Mouse (Mus musculus) hindbrain, embryonic 12.5 days (tissue): ENCODE measurements around the gene Vars. TPM values are rescaled to one million over a fixed set of nuclear protein-coding genes. Genes with fewer than 3 reads are reported as not detected.
A peak's percentile ranks its signal among the peaks of the same experiment; 100 is the strongest.
"Not testable (repeated sequence)": the region's sequence is repeated elsewhere in the genome, so short reads cannot be mapped to it uniquely, and the experiment has no call there.

ENCODE experiments used
- ATAC-seq: fragments of 200-750 bp; cut with Nextera tagmentation; 2 replicates; pipeline ENCODE4 v1.8.0; 2017; ENCODE audit warnings: moderate TSS enrichment; ENCODE audit not compliant: low FRiP score
- H3K27ac ChIP-seq: fragments of 300-500 bp; sonication (generic); 2 replicates; pipeline ENCODE4 v1.5.1; 2016; ENCODE audit warnings: mild to moderate bottlenecking
- H3K27me3 ChIP-seq: fragments of 300-500 bp; sonication (generic); 2 replicates; pipeline ENCODE4 v1.6.1; 2016; ENCODE audit warnings: mild to moderate bottlenecking
- H3K36me3 ChIP-seq: fragments of 300-500 bp; sonication (generic); 2 replicates; pipeline ENCODE4 v1.6.1; 2016; ENCODE audit warnings: mild to moderate bottlenecking
- H3K4me1 ChIP-seq: fragments of 300-500 bp; sonication (generic); 2 replicates; pipeline ENCODE4 v1.6.1; 2016
- H3K4me2 ChIP-seq: fragments of 300-500 bp; sonication (generic); replicated peaks from 2 replicates; pipeline ENCODE4 v1.6.1; 2016; ENCODE audit warnings: mild to moderate bottlenecking
- H3K4me3 ChIP-seq: fragments of 300-500 bp; sonication (generic); 2 replicates; pipeline ENCODE4 v1.5.1; 2016; ENCODE audit warnings: mild to moderate bottlenecking
- H3K9ac ChIP-seq: fragments of 300-500 bp; sonication (generic); 2 replicates; pipeline ENCODE4 v1.6.1; 2016; ENCODE audit warnings: mild to moderate bottlenecking, moderate library complexity
- H3K9me3 ChIP-seq: fragments of 300-500 bp; sonication (generic); replicated peaks from 2 replicates; pipeline ENCODE4 v1.6.1; 2016; ENCODE audit warnings: mild to moderate bottlenecking
- whole genome bisulfite sequencing: fragments of 180-500 bp; shearing (Covaris S2); methylation state at CpG from one replicate; pipeline ENCODE4 v1.1.7; 2016; 5-methylcytosine and 5-hydroxymethylcytosine counted together
- polyA plus RNA-seq: library from polyadenylated mRNA; unstranded; fragments of >200 nt; fragmentation: Nextera tagmentation; extraction: Ambion mirVana; gene quantifications from 2 replicates; pipeline ENCODE4 v1.2.1, GENCODE M21; 2016

Vars gene
- polyA plus RNA-seq = 109 and 110 TPM in 2 replicates

DNA sequence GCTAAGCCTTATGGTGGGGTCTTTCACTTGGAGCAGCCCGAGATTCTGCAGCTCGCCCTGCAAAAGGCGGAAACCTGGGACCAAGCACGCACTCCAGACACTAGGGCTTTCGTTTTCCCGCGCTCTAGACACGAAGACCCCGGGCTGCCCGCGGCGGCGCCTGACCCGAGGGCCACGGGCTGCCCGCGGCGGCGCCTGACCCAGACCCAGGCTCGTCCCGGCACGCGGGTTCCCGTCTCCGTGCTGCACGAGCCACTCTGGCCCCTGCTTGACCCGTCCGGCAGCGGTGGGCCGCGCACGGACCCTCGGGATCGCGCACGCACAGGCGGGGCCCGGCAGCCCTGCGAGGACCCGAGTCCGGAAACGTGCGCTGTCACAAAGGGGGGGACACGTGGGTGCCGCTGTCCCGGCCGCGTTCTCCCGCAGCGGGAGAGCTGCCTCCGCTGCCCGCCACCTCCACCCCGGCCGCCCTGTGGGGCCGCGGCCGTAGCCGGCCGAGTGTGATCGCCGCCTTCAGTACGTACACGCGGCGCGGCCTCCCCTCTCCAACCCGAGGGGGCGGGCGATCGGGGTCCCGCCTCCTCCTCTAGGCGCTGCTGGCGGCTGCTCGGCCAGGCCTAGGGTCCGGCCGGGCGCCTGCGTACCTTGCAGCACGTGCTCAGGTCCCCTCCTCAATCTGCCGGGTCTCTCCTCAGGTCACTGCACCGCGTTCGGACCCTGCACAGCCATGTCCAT, at the start of gene Vars:
Gene Vars (plus strand): TSS at position 271 of the 735 bp plus-strand sequence.
- WGBS = under 1% methylated on average over 76 of the region's 83 CpGs
- Histone ChIP-seq H3K9me3 (no peaks in the 10 kb centered on the region), H3K4me1 (peaks cover 43% of the 10 kb centered on the region), H3K27me3 (no peaks in the 10 kb centered on the region), H3K4me3 (peak within 1 kb of the TSS; percentile 89), H3K36me3 (peaks cover 30% of the 10 kb centered on the region), H3K9ac (peak within 1 kb of the TSS; percentile 96), H3K27ac (peak within 1 kb of the TSS; percentile 92), H3K4me2 (peak within 1 kb of the TSS; percentile 100)
- ATAC-seq = peak; percentile 89

- WGBS = under 1% methylated on average over 29 of the region's 29 CpGs
- peak overlapping the region; percentile 91 for H3K27ac ChIP-seq
- peak overlapping the region; percentile 82 for H3K4me3 ChIP-seq
- H3K4me1 ChIP-seq = peaks cover 13% of the 10 kb centered on the region
- H3K9ac ChIP-seq = peak overlapping the region; percentile 95
- peak overlapping the region; percentile 95 for H3K4me2 ChIP-seq
- no peaks in the 10 kb centered on the region for H3K9me3 ChIP-seq
- no peak; the same call in none of the 2 replicates for ATAC-seq
- H3K27me3 ChIP-seq = peaks cover 17% of the 10 kb centered on the region
- peaks cover 17% of the 10 kb centered on the region for H3K36me3 ChIP-seq
Measured at GRCm38 (mm10) chr17:34951636-34952377, 49.0 kb upstream of the Vars start.

GRCm38 (mm10) chr17:34952378-34953040, 48.3 kb upstream of the Vars start:
- Histone ChIP-seq H3K4me3 (peak overlapping the region; percentile 82), H3K9ac (peak overlapping the region; percentile 95), H3K27ac (peak overlapping the region; percentile 91), H3K9me3 (no peaks in the 10 kb centered on the region), H3K36me3 (peaks cover 17% of the 10 kb centered on the region), H3K4me1 (peaks cover 13% of the 10 kb centered on the region), H3K4me2 (peak overlapping the region; percentile 95), H3K27me3 (peaks cover 20% of the 10 kb centered on the region)
- 0% methylated on average over 23 of the region's 23 CpGs for WGBS
- ATAC-seq = peak; percentile 82

- Histone ChIP-seq H3K36me3 (peaks cover 17% of the 10 kb centered on the region), H3K9ac (no peak overlapping the region), H3K4me1 (peaks cover 13% of the 10 kb centered on the region), H3K4me3 (no peak overlapping the region), H3K27ac (no peak overlapping the region), H3K27me3 (peaks cover 20% of the 10 kb centered on the region), H3K9me3 (no peaks in the 10 kb centered on the region), H3K4me2 (no peak overlapping the region)
- 84% methylated on average over 3 of the region's 3 CpGs for WGBS
- no peak for ATAC-seq
Measured at GRCm38 (mm10) chr17:34953258-34953657, 47.5 kb upstream of the Vars start.

GRCm38 (mm10) chr17:34953904-34954303, 46.9 kb upstream of the Vars start:
- no peak overlapping the region for H3K27ac ChIP-seq
- WGBS = 93% methylated on average over 4 of the region's 4 CpGs
- no peak overlapping the region for H3K4me2 ChIP-seq
- no peak overlapping the region for H3K4me3 ChIP-seq
- no peak overlapping the region for H3K9ac ChIP-seq
- H3K9me3 ChIP-seq = no peaks in the 10 kb centered on the region
- peaks cover 17% of the 10 kb centered on the region for H3K36me3 ChIP-seq
- peaks cover 20% of the 10 kb centered on the region for H3K27me3 ChIP-seq
- peaks cover 13% of the 10 kb centered on the region for H3K4me1 ChIP-seq
- ATAC-seq = no peak

GRCm38 (mm10) chr17:34954831-34955230, 46.0 kb upstream of the Vars start:
- Histone ChIP-seq H3K27ac (no peak overlapping the region), H3K4me3 (no peak overlapping the region), H3K9ac (no peak overlapping the region), H3K4me2 (no peak overlapping the region), H3K36me3 (peaks cover 11% of the 10 kb centered on the region), H3K4me1 (peaks cover 17% of the 10 kb centered on the region), H3K27me3 (peaks cover 20% of the 10 kb centered on the region), H3K9me3 (no peaks in the 10 kb centered on the region)
- no peak for ATAC-seq
- 70% methylated on average over 4 of the region's 4 CpGs for WGBS

- WGBS = 83% methylated on average over 3 of the region's 3 CpGs
- no peak overlapping the region for H3K9ac ChIP-seq
- H3K9me3 ChIP-seq = no peaks in the 10 kb centered on the region
- H3K36me3 ChIP-seq = peaks cover under 1% of the 10 kb centered on the region; the same call in 1 of the 2 replicates
- no peak overlapping the region for H3K4me2 ChIP-seq
- no peak for ATAC-seq
- no peak overlapping the region for H3K27ac ChIP-seq
- H3K4me1 ChIP-seq = peaks cover 11% of the 10 kb centered on the region
- no peak overlapping the region for H3K4me3 ChIP-seq
- H3K27me3 ChIP-seq = peaks cover 26% of the 10 kb centered on the region
Measured at GRCm38 (mm10) chr17:34955884-34956283, 44.9 kb upstream of the Vars start.

- WGBS = 62% methylated on average over 1 of the region's 1 CpGs
- Histone ChIP-seq H3K9ac (no peak overlapping the region), H3K27me3 (peaks cover 30% of the 10 kb centered on the region), H3K36me3 (no peaks in the 10 kb centered on the region), H3K4me1 (peaks cover 9% of the 10 kb centered on the region; the same call in 1 of the 2 replicates), H3K4me2 (no peak overlapping the region), H3K27ac (no peak overlapping the region), H3K4me3 (no peak overlapping the region), H3K9me3 (no peaks in the 10 kb centered on the region)
- ATAC-seq = no peak
Measured at GRCm38 (mm10) chr17:34956340-34956739, 44.4 kb upstream of the Vars start.

DNA sequence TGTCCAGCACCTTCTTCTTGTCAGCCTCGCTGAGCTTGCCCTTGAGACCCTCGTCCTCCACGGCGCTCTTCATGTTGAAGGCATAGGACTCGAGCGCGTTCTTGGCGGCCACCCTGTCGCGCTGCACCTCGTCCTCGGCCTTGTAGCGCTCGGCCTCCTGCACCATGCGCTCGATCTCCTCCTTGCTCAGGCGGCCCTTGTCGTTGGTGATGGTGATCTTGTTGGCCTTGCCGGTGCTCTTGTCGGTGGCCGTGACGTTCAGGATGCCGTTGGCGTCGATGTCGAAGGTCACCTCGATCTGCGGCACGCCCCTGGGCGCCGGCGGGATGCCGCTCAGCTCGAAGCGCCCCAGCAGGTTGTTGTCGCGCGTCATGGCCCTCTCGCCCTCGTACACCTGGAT, 43.5 kb upstream of the Vars start:
- whole genome bisulfite sequencing = 16% methylated on average over 30 of the region's 40 CpGs
- H3K27ac ChIP-seq, H3K4me2 ChIP-seq, H3K4me3 ChIP-seq, ATAC-seq, H3K9ac ChIP-seq, H3K36me3 ChIP-seq, H3K4me1 ChIP-seq, H3K9me3 ChIP-seq: not testable (repeated sequence)
- peaks cover 38% of the 10 kb centered on the region for H3K27me3 ChIP-seq

GRCm38 (mm10) chr17:34957966-34958365, 42.8 kb upstream of the Vars start:
- WGBS = 27% methylated on average over 27 of the region's 40 CpGs
- peaks cover 44% of the 10 kb centered on the region for H3K27me3 ChIP-seq

GRCm38 (mm10) chr17:34958734-34959129, 42.1 kb upstream of the Vars start:
- ATAC-seq = peak; percentile 62
- H3K9ac ChIP-seq, H3K9me3 ChIP-seq, H3K36me3 ChIP-seq, H3K4me1 ChIP-seq, H3K27ac ChIP-seq: not testable (repeated sequence)
- WGBS = 2% methylated on average over 34 of the region's 47 CpGs
- peak overlapping the region; percentile 45 for H3K4me3 ChIP-seq
- peak overlapping the region; percentile 77 for H3K4me2 ChIP-seq
- H3K27me3 ChIP-seq = peaks cover 51% of the 10 kb centered on the region

More at GRCm38 (mm10) chr17:34957966-34958365, 42.8 kb upstream of the Vars start:
- not testable (repeated sequence) for H3K4me3 ChIP-seq, ATAC-seq, H3K9ac ChIP-seq, H3K36me3 ChIP-seq, H3K4me1 ChIP-seq, H3K4me2 ChIP-seq, H3K27ac ChIP-seq, H3K9me3 ChIP-seq
